Mouse (Mus musculus) ES-Bruce4 (cell line): ENCODE data around the gene Primpol.

Experiments
- CTCF ChIP-seq: IDR thresholded peaks from one replicate; pipeline ENCODE4 v1.8.1; 2011; ENCODE audit warnings: low read depth, low read length
- EP300 ChIP-seq: IDR thresholded peaks from 2 replicates; pipeline ENCODE4 v1.6.1; 2011; ENCODE audit warnings: low read depth, low read length; ENCODE audit not compliant: insufficient read depth
- POLR2A ChIP-seq: IDR thresholded peaks from one replicate; pipeline ENCODE4 v1.8.1; 2011; ENCODE audit warnings: low read length; ENCODE audit not compliant: insufficient read depth

DNA sequence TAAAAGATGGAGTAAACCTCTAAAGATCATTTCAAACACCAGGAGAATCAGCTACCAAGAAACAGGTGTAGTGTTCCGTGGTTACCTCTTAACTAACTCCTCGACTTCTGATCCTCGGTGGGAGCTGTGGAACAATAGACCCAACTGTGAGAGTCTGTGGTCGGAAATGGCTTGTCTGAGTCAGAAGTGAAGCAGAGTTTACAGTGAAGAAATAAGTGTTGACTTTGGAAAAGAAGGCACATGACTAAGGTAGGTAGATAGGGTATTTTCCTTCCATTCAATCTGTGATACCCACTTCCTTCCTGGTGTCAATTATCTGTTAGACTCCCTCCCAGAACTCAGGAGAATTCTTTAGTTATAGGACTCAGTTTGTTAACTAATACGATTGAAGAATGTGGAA is 24.3 kb upstream of the Primpol start:
- TF ChIP-seq CTCF = no peak
- no peak for TF ChIP-seq POLR2A
- no peak for TF ChIP-seq EP300
